Mouse (Mus musculus) kidney, postnatal 4 days (tissue): Measurements from ENCODE around the gene Vps37c.

Experiments used
- DNase-seq, 2 experiments: peaks; one replicate each; pipeline ENCODE4 v3.0.0; 2021; ENCODE audit warnings: mixed read lengths in 2 of 2

Vps37c gene

DNA sequence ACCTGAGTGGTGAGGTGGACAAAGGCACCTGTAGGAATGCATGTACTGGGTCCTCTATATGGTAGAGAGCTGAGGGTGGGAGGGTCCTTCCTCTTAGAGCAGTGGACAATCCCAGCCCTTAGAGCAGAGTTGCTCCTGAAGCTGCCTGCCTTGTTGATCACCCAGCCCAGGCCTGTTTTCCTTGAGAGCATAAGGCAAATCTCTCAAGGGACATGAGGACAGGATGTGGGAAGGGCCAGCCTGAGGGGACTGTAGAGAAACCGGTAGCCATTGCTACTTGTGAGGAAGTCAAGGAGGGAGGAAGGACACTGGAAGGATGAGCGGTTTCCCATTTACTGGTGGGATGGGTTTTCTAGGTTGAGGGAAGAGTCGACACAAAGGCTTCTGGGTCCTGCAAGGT is 54.0 kb downstream of the Vps37c start:
- no peak for DNase-seq

DNA sequence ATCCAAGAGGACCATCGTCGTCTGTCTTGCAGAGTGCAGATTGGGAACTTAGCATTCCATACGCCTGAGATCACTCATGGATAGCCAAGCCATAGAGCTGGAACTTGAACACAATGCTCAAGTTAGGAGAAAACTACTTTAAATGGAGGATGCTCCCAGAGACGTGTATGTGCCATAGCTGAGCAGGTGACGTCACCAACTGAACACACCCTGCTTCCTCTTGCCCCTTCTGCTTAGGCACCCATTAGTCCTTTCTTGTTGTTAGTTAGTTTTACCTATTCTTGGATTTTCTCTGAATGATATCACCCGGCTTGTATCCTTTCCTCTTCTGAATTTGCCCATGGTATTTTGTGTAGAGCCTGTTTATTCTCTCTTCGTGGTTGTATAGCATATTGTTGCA is 58.6 kb downstream of the Vps37c start:
- no peak for DNase-seq

DNA sequence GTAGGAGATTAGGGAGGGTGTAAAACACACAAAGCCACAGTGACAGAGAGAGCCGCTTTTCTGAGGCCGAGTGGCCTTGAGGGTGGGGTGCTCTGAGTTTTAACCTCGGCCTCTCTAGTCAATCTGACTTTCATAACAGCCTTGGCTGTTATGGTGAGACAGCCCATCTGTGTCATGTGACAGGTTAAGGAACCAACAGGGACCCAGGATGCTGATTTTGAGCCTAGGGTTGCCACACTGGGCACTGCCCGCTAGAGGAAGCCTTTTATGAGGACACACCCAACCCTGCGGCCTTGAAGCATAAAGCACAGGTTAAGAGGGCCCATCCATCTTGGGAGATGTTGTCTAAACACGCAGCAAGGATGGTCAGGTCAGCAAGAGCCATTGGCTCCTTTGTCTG is 59.2 kb downstream of the Vps37c start:
- no peak for DNase-seq

DNA sequence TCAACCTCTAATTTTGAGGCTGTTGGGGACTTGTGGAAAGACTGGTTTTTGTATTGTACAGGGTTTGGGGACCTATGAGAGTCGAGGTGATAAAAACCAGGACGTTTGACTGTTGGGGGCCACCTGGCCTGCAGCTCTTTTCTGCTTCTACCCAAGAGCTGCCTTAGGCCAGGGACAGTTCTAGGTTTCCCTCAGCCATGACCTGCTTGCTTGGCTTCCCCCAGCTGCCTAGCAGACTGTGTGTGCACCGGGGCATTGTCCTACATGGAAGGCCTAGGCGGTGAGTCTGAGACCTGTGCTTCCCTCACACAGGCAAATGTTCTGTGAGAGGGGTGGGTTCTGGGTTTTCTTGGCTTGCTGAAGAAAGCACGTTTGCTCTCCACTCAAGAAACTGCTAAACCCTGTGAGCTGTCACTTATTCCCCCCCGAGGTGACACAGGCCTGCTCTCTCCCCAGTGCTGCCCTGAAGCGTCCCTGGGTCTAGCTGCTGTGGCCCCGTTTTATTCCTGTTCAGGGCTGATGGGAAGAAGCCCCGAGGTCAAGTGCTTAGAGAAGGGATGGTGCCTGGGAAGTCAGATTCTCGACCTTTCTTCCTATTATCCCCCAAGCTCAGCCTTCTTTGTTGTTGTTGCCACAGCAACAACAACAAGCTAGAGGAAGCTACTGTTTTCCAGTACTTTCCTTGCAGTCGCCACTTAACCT is 60.0 kb downstream of the Vps37c start:
- no peak for DNase-seq

DNA sequence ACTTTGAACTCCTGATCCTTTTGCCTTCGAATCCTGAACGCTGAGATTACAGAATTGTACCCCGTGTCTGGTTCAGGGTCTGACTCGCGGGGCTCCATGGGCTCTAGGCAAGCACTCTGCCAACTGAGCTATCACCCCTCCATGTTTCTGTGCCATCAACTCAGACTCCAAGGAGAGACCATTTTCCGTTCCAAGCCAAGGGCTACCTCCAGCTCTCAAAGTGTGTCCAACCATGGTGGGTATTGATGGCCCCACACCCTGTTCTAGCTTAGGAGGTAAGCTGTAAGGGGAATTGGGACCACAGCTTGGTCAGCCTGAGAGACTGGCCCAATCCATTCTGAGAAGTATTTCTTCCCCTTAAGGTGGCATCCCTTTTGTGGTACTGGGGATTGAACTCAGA is 60.8 kb downstream of the Vps37c start:
- DNase-seq = no peak

DNA sequence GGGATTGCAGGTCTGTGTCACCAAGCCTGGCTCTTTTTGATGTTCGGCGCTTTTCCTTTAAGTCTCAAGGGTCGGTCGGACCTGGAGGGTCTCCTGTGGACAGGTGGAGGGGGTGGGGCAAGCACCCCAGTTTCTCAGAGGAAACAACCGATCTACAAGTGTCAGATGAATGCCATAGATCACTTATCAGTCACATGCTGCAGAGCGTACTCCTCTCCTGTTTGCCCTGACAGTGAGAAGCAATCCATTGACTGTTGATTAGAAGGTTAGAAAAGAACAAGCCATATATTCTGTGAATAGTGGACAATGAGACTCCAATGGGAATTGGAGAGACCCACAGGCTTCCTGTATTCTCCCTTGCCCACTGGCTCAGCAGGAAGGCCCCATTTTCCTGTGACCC is 61.6 kb downstream of the Vps37c start:
- DNase-seq = no peak

DNA sequence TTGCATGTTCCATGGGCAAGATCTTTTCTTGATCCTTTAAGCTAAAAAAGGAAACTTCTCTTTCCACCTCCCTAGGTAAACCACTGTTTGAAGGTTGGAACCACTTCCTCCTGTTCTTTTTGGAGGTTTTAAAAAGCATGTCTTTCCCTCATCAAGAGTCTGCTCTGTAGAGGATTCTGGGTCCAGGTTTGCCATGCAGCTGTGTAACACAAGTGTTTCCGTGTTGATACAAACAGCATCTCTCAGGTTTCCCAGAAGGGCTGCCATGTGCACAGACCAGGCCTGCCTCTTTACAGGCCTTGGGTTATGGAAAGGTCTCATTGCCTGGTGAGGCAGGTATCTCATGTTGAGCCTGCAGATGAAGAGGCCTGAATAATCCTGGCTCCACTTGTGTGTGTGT is 63.1 kb downstream of the Vps37c start:
- DNase-seq = no peak

DNA sequence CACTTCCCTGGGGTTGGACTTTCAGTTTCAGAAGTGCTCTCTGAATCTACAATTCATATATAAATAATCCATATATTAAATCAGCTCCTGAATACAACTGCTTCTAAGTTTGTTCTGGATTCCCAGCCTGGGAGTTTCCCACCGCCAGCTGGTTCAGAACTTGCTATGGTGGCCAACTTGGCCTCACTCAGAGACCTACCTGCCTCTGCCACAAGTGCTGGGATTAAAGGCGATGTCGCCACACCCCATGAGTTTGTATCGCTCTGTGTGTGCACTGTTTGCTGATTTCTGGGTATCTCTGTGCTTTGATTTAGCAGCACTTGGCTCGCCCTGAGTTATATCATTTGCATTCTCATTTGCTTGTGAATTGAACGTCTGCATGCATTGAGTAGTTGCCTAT is 63.6 kb downstream of the Vps37c start:
- DNase-seq = no peak

DNA sequence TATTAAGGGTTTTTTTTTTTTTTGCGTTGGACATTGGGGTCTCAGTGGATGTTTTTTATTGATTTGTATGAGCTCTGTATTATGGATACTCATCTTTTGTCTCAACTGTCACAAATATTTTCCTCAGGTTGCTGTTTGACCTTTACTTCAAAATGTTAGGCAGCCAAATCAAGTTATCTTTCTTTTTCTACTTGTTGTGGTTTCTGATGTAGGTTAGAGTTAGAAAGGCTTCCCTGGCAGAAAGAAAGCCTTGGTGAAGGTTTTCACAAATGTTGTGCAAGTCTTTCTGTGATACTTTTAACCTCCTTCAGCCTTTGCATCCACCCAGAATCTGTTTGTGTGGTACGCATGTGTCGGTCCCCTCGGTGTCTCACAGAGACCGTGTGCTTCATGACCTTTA is 64.1 kb downstream of the Vps37c start:
- no peak for DNase-seq

DNA sequence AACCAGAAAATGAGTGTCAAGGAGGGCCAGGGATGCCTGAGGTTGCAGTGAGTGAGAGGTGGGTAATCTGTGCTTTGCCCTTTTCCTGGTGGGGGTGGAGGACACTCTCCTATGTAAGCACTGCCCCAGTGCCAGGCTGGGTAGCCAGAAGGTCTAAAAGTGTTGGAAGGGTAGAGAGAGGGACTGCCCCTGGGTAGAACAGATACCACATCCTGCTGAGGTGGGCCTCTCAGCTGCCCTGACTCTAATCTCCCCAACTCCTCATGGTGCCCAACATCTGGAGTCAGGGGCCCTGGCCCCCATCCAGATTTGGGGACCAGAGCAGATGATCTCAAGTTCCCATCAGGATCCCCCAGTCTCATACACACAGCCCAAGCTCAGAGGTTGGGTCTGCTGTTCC is 68.6 kb downstream of the Vps37c start:
- DNase-seq = no peak

DNA sequence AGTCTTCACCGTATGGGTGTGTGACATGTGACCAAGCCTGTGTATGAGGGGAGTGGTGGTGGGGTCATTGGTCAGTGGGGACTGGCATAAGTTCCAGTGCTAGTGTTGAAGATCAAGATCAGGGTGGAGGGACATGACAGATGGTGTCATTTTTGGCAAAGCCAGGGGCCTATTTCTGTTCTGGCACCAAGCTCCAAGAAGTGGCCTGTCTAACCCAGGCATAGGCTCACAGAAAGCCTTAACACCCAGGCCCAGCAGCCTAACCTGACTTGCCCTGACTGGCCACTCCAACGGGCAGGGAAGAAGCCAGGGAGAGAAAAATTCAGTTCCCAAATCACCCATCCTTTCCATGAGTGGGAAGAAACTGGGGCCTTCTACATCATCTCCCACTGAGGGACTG is 69.0 kb downstream of the Vps37c start:
- no peak for DNase-seq

DNA sequence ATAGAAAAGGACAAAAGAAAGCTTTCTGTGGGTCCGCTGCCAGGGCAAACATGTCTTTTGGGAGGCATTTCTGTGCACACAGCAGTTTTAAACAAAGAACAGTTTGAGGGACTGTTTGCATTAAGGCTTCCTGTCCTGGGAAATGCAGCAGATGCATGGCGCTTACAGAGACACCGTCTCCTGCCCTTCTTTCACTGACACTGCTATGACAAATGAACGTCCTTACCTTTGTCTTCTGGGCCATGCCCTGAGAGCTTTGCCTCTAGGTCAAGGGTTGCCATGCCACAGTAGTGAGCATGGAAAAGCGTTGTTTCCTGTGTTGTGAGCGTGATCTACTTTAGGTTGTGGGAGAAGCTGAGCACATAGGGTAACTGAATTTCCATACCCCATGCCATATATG is 70.2 kb downstream of the Vps37c start:
- DNase-seq = no peak

DNA sequence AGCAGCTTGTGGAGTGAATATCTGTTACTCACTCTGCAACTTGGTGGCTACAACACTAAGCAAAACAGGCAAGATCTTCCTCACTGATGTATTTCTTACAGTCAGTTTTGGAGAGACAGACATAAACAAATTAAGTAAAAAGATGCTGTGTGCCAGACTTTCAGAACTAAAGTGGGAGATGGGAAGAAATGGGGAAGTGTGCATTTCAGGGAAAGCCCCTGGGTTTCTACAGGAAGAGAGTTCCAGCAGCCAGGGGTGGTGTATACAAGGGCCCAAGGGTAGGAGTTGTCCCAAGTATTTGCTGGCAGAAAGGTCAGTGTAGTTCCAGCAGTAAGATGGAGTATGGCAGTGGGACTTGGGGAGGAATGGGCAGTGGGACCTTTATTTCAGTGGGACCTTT is 71.0 kb downstream of the Vps37c start:
- no peak for DNase-seq

DNA sequence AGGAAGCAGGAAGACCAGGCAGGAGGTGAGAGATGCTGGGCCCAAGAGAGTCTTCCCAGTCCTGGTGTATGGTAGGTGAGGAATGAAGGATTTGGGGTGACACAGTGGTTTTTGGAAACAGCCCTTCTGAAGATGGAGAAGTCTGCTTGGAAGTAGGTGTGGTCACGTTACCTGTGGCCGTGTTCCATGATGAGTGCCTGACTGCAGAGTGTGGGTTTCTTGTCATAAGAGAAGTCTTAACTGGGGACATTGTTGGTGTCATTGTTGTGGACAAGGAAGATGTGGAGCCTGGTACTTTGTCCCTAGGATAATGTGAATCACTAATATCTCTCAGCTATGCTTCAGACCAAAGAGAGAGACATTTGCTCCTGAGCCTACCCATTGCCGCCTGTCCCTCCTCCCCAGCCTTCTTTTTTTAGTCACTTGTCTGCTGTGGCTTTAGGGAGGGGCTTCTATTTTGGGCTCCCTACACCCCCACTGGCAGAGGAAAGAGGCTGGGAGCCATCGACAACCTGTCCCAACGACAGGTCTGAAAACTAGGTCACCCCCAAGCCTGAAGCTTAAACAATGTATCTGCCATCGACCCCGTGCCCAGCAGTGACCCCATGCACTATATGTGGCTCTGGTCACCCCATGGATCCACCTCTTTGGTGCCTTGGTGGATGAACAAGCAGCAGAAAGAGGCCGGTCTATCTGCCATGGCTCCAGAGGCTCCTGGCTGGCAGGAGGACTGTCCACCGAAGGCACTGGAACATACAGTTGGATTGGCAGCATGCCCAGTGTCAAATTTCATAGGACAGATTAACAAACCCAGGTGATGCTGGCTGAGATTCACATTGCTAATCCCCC is 71.7 kb downstream of the Vps37c start:
- DNase-seq = peak in 1 of 2 experiments; percentile 14

DNA sequence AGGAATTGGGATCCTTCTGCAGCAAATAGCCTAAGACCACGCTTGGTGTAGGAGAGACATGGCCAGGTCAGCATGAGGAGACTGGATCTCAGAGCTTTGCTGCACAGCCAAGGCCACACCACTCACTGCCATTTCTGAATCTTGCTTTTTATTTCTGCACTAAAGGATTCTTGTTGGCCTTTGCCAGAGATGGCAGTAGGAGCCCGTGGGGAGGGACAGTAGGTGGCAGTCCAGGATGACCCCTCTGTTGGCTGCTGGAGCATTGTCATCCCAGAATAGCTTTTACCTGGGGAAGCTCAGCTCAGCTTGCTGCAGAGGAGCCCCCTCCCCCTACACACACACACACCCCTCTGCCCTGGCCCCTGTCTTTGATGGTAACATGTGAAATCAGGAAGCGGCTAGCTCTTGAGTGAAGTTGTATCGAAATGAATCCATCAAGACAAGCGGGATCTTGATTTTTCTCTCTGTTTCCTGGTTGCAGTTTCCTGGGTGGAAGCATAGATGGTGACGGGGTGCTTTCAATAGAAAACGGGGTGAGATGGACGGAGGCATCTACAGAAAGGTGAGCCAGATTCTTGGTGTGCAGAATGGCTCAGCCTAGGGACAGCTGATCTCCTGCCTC is 73.4 kb downstream of the Vps37c start:
- DNase-seq = no peak

DNA sequence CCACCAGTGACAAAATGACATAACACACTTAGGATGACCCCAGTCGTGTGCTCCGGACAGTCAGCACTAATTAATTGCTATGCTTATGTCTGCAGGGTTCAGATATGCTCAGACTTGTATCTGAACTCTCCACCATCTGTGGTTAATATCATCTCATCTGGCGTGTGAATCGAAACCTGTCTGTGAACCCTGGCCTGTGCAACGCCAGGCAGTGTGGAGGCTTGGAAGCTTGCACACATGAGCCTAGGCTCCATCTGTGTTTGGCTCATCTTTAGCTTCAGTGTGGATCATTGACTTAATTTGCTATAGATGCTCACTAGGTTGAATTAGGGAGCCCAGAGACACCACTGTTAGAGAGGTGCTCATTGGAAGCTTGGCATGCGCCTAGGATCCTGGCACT is 73.9 kb downstream of the Vps37c start:
- DNase-seq = no peak

DNA sequence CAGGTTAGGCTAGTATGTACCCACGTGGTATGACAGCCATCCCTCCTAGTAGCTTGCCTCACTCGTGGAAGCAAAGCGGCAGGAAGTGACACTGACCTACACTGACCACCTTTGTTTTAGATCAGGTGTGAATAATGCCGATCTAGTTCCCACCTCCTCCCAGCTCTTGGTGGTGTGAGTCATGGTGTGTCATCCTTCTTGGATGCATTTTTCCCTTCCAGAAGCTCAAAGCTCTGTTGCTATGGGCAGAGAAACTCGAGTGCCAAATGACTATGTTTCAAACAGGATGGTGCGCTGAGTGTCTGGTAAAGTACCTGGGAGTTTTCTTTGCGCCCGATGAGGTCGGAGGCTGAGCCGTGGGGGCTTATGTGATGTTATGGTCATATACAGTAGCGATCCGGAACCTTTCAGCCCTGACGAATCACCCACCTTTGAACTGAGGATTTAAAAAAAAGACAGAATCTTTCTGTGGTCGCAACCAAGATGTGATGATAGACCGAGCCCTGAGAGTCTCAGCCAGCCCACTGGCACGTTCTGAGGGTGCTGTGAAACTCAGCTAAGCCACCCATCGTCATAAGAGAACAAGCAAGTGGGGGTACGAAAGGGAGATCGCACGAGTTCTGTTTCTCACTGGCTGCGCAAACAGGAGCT is 75.0 kb downstream of the Vps37c start:
- no peak for DNase-seq
